Mouse (Mus musculus) liver, embryonic 14.5 days (tissue): ENCODE measurements at regions not wholly inside any gene's neighbourhood (a gene's known extent, or its start where the extent isn't known, plus 50 kb on each side); places are given as distances from the start of the nearest gene placed in this dataset.

Source experiments
- CTCF ChIP-seq: IDR thresholded peaks from 2 replicates; pipeline ENCODE4 v1.5.1; 2016; ENCODE audit warnings: antibody characterized with exemption, low read depth, control low read depth
- EP300 ChIP-seq: IDR thresholded peaks from 2 replicates; pipeline ENCODE4 v1.6.1; 2016; ENCODE audit warnings: antibody characterized with exemption, low read depth

DNA sequence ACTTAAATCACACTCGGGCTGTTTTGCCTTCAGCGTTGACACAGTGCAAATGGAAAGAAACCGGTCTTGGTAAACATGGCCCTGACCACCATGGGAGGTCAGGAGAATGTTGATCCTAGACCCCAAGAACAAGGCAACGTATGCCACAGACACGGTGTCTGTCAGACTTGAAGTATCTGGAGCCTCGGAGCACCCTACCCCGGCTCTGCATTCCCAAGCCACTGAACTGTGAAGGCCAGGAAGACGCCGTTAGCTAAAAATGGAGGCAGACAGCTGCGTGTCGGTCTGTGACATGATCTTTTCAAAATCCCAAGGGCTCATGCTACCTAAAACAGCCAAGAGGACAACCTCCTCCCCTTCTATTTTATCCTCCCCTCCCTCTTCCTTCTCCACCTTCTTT lies 282.0 kb downstream of the Sox4 start:
- TF ChIP-seq CTCF (no peak), EP300 (no peak)
